Mouse (Mus musculus): ENCODE data around the gene Slc35f2. TPM values are rescaled to one million over a fixed set of nuclear protein-coding genes. Genes with fewer than 3 reads are reported as not detected.

The Slc35f2 gene
- polyA plus RNA-seq, 1 experiment from 2014 or later = 2.1 TPM

DNA sequence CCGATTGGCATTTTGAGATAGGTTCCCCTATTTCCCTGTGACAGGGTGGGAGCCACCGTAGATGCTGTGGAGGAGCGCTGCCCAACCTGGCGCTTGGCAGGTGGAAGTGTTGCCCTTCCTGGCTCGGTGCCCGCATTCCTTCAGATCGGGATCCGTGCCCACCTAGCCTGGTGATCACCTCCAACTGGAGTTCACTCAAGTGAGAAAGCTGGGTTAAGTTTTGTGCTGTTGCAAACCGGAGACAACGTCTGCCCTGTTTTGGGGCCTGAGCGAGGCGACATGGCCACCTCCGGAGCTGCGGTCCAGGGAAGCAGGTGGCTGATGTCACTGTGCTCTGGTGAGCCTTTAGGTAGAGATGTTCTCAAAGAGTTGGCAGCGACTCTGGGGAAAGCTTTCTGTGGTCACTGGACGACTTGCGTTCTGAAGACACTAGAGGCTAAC is 803 bp downstream of the Slc35f2 start:
- H3K4me3 ChIP-seq (ENCODE audit: low read depth, low read length) = peak overlapping the region; percentile 65
- no peak for ATAC-seq (ENCODE audit: low FRiP score)
- no peaks in the 10 kb centered on the region for H3K36me3 ChIP-seq (ENCODE audit: control insufficient read depth, insufficient read depth, low read length)
- peak overlapping the region; percentile 58; the same call in 1 of the 2 replicates for H3K9ac ChIP-seq (ENCODE audit: low read depth, low read length)
- WGBS = 4% methylated on average over 17 of the region's 17 CpGs
- H3K9me3 ChIP-seq (ENCODE audit: control insufficient read depth, low read length) = no peaks in the 10 kb centered on the region
- no peak overlapping the region for H3K27ac ChIP-seq (ENCODE audit: low read depth, low read length)
- H3K4me1 ChIP-seq (replicated peaks; ENCODE audit: control insufficient read depth, insufficient read depth, low read length) = peaks cover 4% of the 10 kb centered on the region; the same call in 1 of the 2 replicates
- peak; percentile 10 for DNase-seq (ENCODE audit: low spot score)
- H3K4me2 ChIP-seq (replicated peaks; ENCODE audit: low read depth, low read length) = peak overlapping the region; percentile 89
- H3K27me3 ChIP-seq (ENCODE audit: control insufficient read depth, insufficient read depth, low read length) = peaks cover 22% of the 10 kb centered on the region

DNA sequence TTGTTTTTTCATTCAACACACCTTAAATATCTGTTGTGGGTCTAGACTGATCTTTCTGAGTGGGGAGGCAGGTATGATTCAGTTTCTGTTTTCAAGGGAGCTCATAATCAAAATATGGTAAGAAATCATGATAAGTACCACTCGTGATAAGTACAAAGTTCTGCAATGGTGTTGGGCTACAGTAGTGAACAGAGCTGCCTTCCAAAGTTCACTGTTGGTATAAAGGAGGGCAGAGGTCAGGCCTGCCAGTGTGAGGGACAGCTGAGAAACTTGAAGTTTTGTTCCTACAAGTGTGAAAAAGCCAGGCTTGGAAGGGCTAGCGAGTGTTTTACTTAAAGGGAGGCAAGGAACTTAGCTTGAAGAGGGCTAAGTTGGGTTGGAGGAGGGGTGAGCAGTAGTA is 4.2 kb downstream of the Slc35f2 start:
- DNase-seq (ENCODE audit: low spot score) = no peak
- H3K4me3 ChIP-seq (ENCODE audit: low read depth, low read length) = no peak overlapping the region
- no peak for ATAC-seq (ENCODE audit: low FRiP score)
- peaks cover 22% of the 10 kb centered on the region for H3K27me3 ChIP-seq (ENCODE audit: control insufficient read depth, insufficient read depth, low read length)
- H3K27ac ChIP-seq (ENCODE audit: low read depth, low read length) = no peak overlapping the region
- H3K4me2 ChIP-seq (replicated peaks; ENCODE audit: low read depth, low read length) = no peak overlapping the region
- no peaks in the 10 kb centered on the region for H3K9me3 ChIP-seq (ENCODE audit: control insufficient read depth, low read length)
- peaks cover 4% of the 10 kb centered on the region; the same call in 1 of the 2 replicates for H3K4me1 ChIP-seq (replicated peaks; ENCODE audit: control insufficient read depth, insufficient read depth, low read length)
- H3K36me3 ChIP-seq (ENCODE audit: control insufficient read depth, insufficient read depth, low read length) = no peaks in the 10 kb centered on the region
- no peak overlapping the region for H3K9ac ChIP-seq (ENCODE audit: low read depth, low read length)
- 94% methylated on average over 2 of the region's 2 CpGs for WGBS

DNA sequence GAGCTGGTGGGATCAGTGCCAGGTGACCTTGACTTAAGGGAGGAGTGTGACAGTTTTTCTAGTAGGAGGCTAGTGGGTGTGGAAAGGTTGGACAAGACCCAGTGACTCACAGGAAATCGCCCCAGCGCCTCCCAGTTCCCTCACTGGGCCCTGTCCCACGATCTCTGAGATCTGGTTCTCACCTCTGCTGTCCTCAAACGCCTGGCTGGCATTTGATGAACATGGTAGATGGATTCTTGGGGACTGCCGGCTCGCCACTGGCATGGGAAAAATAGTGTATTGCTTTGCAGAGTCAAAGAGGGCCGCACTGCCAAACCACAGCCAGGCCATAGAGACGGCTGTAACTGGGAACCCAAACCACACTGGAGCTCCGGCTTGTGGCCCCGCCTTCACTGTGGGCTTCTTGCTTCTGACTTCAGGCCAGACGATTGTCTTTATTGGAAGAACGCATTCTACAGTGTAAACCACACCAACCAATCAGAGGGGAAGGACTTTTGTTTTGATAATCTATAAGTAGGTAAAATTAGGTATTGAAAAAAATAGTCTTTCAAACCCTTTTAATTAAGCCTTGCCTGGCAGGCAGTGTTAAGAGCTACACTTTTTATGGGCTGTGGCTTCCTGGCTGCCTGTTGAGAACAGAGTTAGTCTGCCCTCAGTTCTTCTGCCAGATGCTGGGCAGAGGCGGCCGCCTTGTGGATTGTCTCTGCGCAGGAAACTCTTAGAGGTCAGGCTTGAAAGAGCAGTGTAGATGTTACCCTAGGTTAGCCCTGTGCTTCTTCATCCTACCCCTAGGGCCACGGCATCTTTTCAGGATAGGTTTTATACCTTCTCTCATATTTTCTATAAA is 15.4 kb downstream of the Slc35f2 start:
- DNase-seq (ENCODE audit: low spot score) = no peak
- no peak overlapping the region for H3K9ac ChIP-seq (ENCODE audit: low read depth, low read length)
- H3K27ac ChIP-seq (ENCODE audit: low read depth, low read length) = no peak overlapping the region
- no peaks in the 10 kb centered on the region for H3K9me3 ChIP-seq (ENCODE audit: control insufficient read depth, low read length)
- WGBS = 87% methylated on average over 16 of the region's 16 CpGs
- H3K27me3 ChIP-seq (ENCODE audit: control insufficient read depth, insufficient read depth, low read length) = no peaks in the 10 kb centered on the region
- H3K4me2 ChIP-seq (replicated peaks; ENCODE audit: low read depth, low read length) = no peak overlapping the region
- no peaks in the 10 kb centered on the region for H3K36me3 ChIP-seq (ENCODE audit: control insufficient read depth, insufficient read depth, low read length)
- ATAC-seq (ENCODE audit: low FRiP score) = no peak
- no peak overlapping the region for H3K4me3 ChIP-seq (ENCODE audit: low read depth, low read length)
- no peaks in the 10 kb centered on the region for H3K4me1 ChIP-seq (replicated peaks; ENCODE audit: control insufficient read depth, insufficient read depth, low read length)

DNA sequence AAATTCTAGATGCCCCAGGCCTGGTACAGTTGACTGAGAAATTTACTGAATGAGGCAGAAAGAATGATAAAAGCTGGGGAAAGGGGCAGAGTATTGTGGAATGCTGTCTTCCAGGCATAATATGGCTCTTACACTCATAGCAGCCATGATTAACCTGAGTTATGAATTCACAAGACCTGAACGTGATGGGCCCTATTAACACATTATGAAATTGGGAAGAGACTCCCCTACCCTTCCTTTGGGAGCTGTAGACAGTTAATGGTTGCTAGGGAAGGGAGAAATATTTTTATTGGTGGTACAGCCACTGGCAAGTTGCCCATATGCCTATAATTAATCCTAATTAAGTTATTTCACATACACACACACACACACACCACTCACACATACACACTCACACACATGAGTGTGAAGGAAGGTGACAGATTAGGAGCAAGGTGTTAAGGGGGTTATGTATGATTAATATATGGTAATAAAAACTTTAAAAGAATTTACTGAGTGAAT is 22.5 kb downstream of the Slc35f2 start:
- H3K27ac ChIP-seq (ENCODE audit: low read depth, low read length) = no peak overlapping the region
- WGBS = 74% methylated on average over 1 of the region's 1 CpGs
- H3K9me3 ChIP-seq (ENCODE audit: control insufficient read depth, low read length) = no peaks in the 10 kb centered on the region
- no peaks in the 10 kb centered on the region for H3K4me1 ChIP-seq (replicated peaks; ENCODE audit: control insufficient read depth, insufficient read depth, low read length)
- no peak for DNase-seq (ENCODE audit: low spot score)
- H3K4me2 ChIP-seq (replicated peaks; ENCODE audit: low read depth, low read length) = no peak overlapping the region
- H3K36me3 ChIP-seq (ENCODE audit: control insufficient read depth, insufficient read depth, low read length) = no peaks in the 10 kb centered on the region
- H3K9ac ChIP-seq (ENCODE audit: low read depth, low read length) = no peak overlapping the region
- H3K27me3 ChIP-seq (ENCODE audit: control insufficient read depth, insufficient read depth, low read length) = no peaks in the 10 kb centered on the region
- no peak overlapping the region for H3K4me3 ChIP-seq (ENCODE audit: low read depth, low read length)
- no peak for ATAC-seq (ENCODE audit: low FRiP score)

DNA sequence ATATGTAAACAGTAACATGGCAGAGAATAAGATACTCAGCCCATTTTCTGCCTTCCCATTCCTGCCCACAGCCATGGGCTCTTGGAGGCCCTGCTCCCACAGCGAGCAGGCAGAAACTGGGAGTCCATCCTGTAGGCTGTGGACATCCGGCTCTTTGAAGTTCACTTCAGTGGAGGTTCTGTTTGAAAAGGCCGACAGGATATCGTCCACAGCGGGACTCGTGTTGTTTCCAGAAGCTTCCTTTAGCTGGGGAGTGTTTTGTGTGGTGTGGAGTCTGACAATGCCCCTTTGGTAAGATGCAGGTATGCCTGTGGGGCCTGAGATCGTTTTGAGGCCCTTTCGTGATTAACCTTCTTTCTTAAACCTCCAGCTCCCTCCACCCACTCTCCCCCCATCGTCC is 23.2 kb downstream of the Slc35f2 start:
- Histone ChIP-seq H3K4me3 (ENCODE audit: low read depth, low read length) (no peak overlapping the region), H3K27me3 (ENCODE audit: control insufficient read depth, insufficient read depth, low read length) (no peaks in the 10 kb centered on the region), H3K4me2 (replicated peaks; ENCODE audit: low read depth, low read length) (no peak overlapping the region), H3K4me1 (replicated peaks; ENCODE audit: control insufficient read depth, insufficient read depth, low read length) (no peaks in the 10 kb centered on the region), H3K9ac (ENCODE audit: low read depth, low read length) (no peak overlapping the region), H3K9me3 (ENCODE audit: control insufficient read depth, low read length) (no peaks in the 10 kb centered on the region), H3K27ac (ENCODE audit: low read depth, low read length) (no peak overlapping the region), H3K36me3 (ENCODE audit: control insufficient read depth, insufficient read depth, low read length) (no peaks in the 10 kb centered on the region)
- DNase-seq (ENCODE audit: low spot score) = no peak
- 67% methylated on average over 9 of the region's 9 CpGs for WGBS
- no peak for ATAC-seq (ENCODE audit: low FRiP score)

DNA sequence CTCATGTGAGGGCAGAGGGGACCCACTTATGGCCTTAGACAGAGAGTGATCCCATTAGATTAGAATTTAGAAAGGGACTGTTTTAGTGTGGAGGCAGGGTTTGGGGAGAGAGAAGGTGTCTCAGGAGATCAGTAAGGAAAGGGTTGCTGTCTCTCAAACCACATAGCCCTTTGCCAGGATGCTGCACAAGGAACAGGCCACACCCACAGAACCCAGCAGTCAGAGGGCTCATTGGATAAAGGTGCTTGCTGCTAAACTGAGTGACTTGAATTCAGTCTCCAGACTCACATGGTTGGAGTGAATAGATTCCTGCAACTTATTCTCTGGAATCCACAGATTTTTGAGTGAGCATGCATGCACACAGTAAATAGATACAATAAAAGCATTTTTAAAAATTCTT is 24.0 kb downstream of the Slc35f2 start:
- no peak overlapping the region for H3K9ac ChIP-seq (ENCODE audit: low read depth, low read length)
- no peaks in the 10 kb centered on the region for H3K36me3 ChIP-seq (ENCODE audit: control insufficient read depth, insufficient read depth, low read length)
- H3K4me3 ChIP-seq (ENCODE audit: low read depth, low read length) = no peak overlapping the region
- H3K27me3 ChIP-seq (ENCODE audit: control insufficient read depth, insufficient read depth, low read length) = no peaks in the 10 kb centered on the region
- H3K27ac ChIP-seq (ENCODE audit: low read depth, low read length) = no peak overlapping the region
- ATAC-seq (ENCODE audit: low FRiP score) = no peak
- no peak overlapping the region for H3K4me2 ChIP-seq (replicated peaks; ENCODE audit: low read depth, low read length)
- H3K9me3 ChIP-seq (ENCODE audit: control insufficient read depth, low read length) = no peaks in the 10 kb centered on the region
- no peaks in the 10 kb centered on the region for H3K4me1 ChIP-seq (replicated peaks; ENCODE audit: control insufficient read depth, insufficient read depth, low read length)
- DNase-seq (ENCODE audit: low spot score) = no peak

DNA sequence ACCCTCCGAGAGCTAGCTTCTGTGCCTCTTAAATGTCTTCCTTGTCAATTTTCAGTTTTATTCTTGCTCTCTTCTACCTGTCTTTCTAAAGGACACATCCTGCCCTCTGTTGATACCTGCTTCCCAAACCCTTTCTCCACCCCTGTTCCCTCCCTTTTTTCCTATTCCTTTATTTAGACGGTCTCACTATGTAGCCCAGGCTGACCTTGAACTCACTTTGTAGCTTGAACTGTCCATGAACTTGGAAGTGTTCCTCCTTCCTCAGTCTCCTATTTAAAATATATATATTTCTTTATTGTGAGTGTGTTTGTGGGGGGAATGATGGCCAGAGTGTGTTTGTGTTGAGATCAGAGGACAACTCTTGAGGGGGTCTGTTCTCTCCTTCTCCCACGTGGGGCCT is 25.0 kb downstream of the Slc35f2 start:
- H3K4me1 ChIP-seq (replicated peaks; ENCODE audit: control insufficient read depth, insufficient read depth, low read length) = no peaks in the 10 kb centered on the region
- no peak overlapping the region for H3K4me3 ChIP-seq (ENCODE audit: low read depth, low read length)
- DNase-seq (ENCODE audit: low spot score) (no peak), ATAC-seq (ENCODE audit: low FRiP score) (no peak)
- no peak overlapping the region for H3K4me2 ChIP-seq (replicated peaks; ENCODE audit: low read depth, low read length)
- no peak overlapping the region for H3K27ac ChIP-seq (ENCODE audit: low read depth, low read length)
- 81% methylated on average over 3 of the region's 3 CpGs for WGBS
- H3K9ac ChIP-seq (ENCODE audit: low read depth, low read length) = no peak overlapping the region
- H3K36me3 ChIP-seq (ENCODE audit: control insufficient read depth, insufficient read depth, low read length) = no peaks in the 10 kb centered on the region
- no peaks in the 10 kb centered on the region for H3K9me3 ChIP-seq (ENCODE audit: control insufficient read depth, low read length)
- H3K27me3 ChIP-seq (ENCODE audit: control insufficient read depth, insufficient read depth, low read length) = no peaks in the 10 kb centered on the region

DNA sequence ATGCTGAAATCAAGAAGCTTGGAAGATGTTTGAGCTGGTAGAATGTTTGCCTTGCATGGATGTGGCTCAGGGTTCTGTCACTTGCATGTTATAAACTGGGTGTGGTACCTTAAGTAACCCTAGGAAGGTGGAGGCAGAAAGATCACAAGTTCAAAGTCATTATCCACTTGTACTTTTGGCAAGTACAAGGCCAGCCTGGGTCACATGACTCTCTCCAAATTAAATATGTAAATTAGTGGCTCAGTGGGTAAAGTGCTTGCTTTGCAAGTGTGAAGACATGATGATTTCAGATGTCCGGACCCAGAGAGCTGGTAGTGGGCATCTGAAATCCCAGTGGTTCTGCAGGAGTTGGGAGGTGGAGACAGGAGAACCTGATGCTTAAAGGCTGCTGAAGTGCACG is 25.8 kb downstream of the Slc35f2 start:
- no peaks in the 10 kb centered on the region for H3K9me3 ChIP-seq (ENCODE audit: control insufficient read depth, low read length)
- WGBS = 70% methylated on average over 2 of the region's 2 CpGs
- H3K4me2 ChIP-seq (replicated peaks; ENCODE audit: low read depth, low read length) = no peak overlapping the region
- no peak overlapping the region for H3K4me3 ChIP-seq (ENCODE audit: low read depth, low read length)
- no peak for DNase-seq (ENCODE audit: low spot score)
- H3K9ac ChIP-seq (ENCODE audit: low read depth, low read length) = no peak overlapping the region
- no peaks in the 10 kb centered on the region for H3K36me3 ChIP-seq (ENCODE audit: control insufficient read depth, insufficient read depth, low read length)
- H3K27me3 ChIP-seq (ENCODE audit: control insufficient read depth, insufficient read depth, low read length) = no peaks in the 10 kb centered on the region
- H3K4me1 ChIP-seq (replicated peaks; ENCODE audit: control insufficient read depth, insufficient read depth, low read length) = no peaks in the 10 kb centered on the region
- no peak for ATAC-seq (ENCODE audit: low FRiP score)
- no peak overlapping the region for H3K27ac ChIP-seq (ENCODE audit: low read depth, low read length)

DNA sequence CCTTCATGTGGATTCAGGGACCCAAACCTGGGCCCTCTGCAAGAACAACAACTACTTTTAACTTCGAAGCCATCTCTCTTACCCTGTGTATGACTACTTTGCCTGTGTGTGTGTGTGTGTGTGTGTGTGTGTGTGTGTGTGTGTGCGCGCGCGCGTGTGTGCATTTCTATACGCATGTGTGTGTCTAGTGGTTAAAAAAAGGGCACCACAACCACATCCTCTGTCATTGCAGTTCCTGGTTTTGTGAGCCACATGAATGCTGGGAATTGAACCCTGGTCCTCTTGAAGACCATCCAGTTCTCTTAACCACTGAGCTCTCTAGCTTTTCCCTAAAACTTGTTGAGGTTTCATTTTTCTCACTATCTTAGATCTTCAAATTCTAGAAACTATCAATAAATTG is 31.6 kb downstream of the Slc35f2 start:
- no peak overlapping the region for H3K4me3 ChIP-seq (ENCODE audit: low read depth, low read length)
- no peaks in the 10 kb centered on the region for H3K36me3 ChIP-seq (ENCODE audit: control insufficient read depth, insufficient read depth, low read length)
- DNase-seq (ENCODE audit: low spot score) (no peak), ATAC-seq (ENCODE audit: low FRiP score) (no peak)
- H3K4me1 ChIP-seq (replicated peaks; ENCODE audit: control insufficient read depth, insufficient read depth, low read length) = no peaks in the 10 kb centered on the region
- no peak overlapping the region for H3K9ac ChIP-seq (ENCODE audit: low read depth, low read length)
- no peak overlapping the region for H3K4me2 ChIP-seq (replicated peaks; ENCODE audit: low read depth, low read length)
- no peak overlapping the region for H3K27ac ChIP-seq (ENCODE audit: low read depth, low read length)
- 96% methylated on average over 7 of the region's 7 CpGs for WGBS
- H3K9me3 ChIP-seq (ENCODE audit: control insufficient read depth, low read length) = no peaks in the 10 kb centered on the region
- no peaks in the 10 kb centered on the region for H3K27me3 ChIP-seq (ENCODE audit: control insufficient read depth, insufficient read depth, low read length)

All from hindbrain, embryonic 11.5 days (tissue).